Mouse (Mus musculus): ENCODE measurements around the gene Irak3.

Gene Irak3

GRCm38 (mm10) chr10:120097564-120097963 is 104.4 kb downstream of the Irak3 start:
- no peak for ATAC-seq (ENCODE audit: low TSS enrichment)

DNA sequence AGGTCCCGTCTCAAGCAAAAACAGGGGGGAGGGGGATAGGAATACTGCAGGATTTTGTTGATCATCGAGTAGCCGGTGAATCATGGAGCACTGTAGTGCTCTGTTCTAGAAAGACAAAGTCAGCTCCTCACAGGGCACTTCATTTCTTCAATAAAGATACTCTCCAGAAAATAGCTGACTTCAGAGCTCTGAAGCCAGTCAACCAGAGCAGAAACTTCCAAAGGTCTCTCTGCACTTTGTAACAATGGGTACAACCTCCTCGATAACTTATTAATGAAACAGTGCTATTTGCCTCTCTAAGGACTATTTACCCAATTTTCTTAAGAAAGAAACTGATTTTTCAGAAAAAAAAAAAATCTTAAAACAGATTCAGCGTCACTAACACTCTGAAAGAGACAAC is 106.2 kb downstream of the Irak3 start:
- ATAC-seq (ENCODE audit: low TSS enrichment): no peak

DNA sequence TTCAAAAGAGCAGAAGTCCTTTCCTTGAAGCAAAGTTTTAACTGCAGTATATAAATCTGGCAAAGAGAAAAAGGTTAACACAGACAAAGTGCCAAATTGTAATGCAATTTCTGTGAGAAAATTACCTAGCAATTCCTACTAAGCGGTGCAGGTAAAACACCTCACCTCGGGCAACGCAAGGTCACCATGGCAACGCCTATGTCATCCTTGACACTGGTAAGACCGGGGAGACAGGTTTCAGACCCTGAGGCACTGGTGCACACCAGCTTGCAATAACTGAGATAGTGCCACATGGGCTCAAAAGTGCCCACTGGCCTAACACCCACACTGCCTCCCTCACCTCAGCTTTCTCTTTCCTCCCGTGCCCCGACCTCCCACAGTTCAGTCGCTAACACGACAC is 106.8 kb downstream of the Irak3 start:
- no peak for ATAC-seq (ENCODE audit: low TSS enrichment)

DNA sequence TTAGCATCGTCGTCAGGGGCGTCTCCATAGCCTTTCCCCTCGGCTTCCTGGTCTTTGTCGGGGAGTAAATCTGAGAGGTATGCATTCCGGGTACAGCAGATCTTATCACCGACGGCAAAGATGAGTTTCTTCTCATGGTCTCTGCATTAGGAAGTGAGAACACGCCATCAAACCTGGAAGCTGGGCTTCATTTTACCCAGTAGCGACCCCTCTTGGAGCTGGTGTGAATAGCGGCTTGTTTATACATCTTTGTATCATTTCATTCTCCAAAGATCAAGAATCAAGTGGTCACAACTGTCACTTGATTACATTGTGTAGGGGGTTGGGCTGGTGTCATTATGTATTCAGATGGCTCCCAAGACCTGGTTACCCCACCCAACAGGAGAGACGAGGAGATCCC is 109.4 kb downstream of the Irak3 start:
- ATAC-seq (ENCODE audit: low TSS enrichment): no peak

Measured in frontal cortex, adult (tissue).